Mouse (Mus musculus): ENCODE measurements at regions not wholly inside any gene's neighbourhood (a gene's known extent, or its start where the extent isn't known, plus 50 kb on each side); places are given as distances from the start of the nearest gene placed in this dataset.

GRCm38 (mm10) chr3:57228400-57228799 lies 73.4 kb downstream of the Tm4sf1 start:
- DNase-seq (ENCODE audit: low spot score in 2 of 2) = no peak

DNA sequence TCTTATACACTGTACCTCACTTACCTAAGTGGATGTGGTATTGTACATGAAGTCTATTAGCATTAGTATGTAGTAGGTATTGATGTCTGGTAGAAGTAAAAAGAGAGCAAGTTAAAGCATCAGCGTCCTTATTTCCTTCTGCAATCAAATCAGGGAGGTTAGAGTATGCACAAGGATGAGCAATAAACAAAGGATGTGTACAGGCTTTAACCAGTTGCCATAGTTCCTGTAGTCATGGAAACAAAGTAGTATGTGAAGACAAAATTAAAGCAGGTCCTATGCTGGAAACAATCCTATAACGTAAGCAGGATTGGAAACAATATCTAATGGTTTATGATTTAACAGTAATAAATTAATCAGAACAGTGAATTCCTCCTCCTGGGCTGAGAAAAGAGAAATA lies 78.0 kb downstream of the Tm4sf1 start:
- no peak for DNase-seq (ENCODE audit: low spot score in 2 of 2)

GRCm38 (mm10) chr3:57222318-57222914 lies 79.4 kb downstream of the Tm4sf1 start:
- DNase-seq (ENCODE audit: low spot score in 2 of 2) = no peak

- no peak for DNase-seq (ENCODE audit: low spot score in 2 of 2)
Measured at GRCm38 (mm10) chr3:57218431-57218830, 83.4 kb downstream of the Tm4sf1 start.

DNA sequence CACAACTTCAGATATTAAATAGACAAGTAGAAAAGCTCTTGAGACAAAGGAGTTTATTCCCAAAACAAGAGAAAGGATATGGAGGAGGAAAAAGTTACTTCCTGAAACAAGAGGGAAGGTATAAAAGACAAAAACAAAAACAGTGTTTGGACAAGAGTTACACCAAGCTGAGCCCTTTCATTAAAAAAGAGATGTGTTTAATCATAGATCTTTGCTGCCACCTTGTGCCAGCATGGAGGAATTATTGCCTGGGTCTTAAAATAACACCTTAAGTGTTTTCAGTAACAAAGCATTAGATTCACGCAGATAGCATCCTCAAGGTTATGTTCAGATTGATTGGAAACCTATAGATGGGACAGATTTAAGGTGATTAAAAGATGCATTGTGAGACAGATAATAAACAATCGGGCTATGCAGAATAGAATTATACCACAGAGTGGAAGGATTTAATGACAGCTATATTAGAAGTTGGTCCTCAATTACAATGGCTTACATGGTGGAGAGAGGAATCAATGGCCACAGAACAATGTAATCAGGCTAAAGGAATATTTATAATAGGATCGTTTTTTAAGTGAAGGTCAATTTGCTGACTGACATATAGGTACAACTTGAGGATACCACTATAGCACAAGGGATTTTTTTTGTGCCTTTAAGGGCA lies 97.6 kb downstream of the Tm4sf1 start:
- DNase-seq (ENCODE audit: low spot score in 2 of 2) = peak; percentile 45 to 64

- no peak for DNase-seq (ENCODE audit: low spot score in 2 of 2)
Measured at GRCm38 (mm10) chr3:57203418-57203817, 98.4 kb downstream of the Tm4sf1 start.

DNA sequence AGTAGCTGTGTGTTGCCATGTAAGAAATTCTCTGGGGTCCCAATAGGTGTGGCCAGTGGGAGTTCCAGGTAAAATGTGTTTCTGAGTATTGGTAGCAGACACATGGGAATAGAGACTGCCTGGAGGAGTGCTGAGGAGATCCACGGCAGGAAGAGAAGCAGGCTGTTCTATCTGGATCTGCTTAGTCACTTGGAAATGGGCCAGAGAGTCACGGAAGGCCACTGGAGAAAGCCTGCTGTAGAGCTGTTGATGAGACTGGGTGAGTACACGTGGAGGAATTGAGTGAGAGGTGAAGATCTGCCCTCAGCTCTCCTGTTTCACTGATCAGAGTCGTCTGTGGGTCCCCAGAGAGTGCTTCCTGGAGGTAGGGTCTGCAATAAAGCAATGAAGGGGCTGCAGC lies 120.2 kb downstream of the Tm4sf1 start:
- no peak for DNase-seq (ENCODE audit: low spot score in 2 of 2)

- DNase-seq (ENCODE audit: low spot score in 2 of 2) = no peak
Measured at GRCm38 (mm10) chr3:57153177-57153948, 148.4 kb downstream of the Tm4sf1 start.

DNA sequence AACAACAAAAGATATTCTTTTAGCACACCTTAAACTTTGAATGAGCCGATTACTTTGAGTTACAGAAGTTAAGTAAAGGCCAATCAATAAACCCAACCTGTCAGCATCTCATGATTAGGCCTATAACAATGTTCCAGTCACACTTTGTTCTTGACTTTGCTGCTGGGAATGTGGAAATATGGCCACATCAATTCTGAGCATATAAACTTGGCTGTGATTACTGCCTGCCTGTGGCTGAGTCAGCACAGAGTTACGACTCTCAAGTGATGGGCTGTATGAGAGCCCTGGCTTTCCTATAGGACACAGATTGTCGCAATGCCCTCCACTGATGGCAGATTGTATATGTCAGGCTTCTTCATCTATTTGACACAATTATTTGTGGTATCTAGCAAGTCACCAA lies 152.6 kb downstream of the Tm4sf1 start:
- no peak for DNase-seq (ENCODE audit: low spot score in 2 of 2)

- DNase-seq (ENCODE audit: low spot score in 2 of 2) = no peak
Measured at GRCm38 (mm10) chr3:57136847-57137246, 164.9 kb downstream of the Tm4sf1 start.

- no peak for DNase-seq (ENCODE audit: low spot score in 2 of 2)
Measured at GRCm38 (mm10) chr3:57128606-57129005, 173.2 kb downstream of the Tm4sf1 start.

GRCm38 (mm10) chr3:57125792-57126485 lies 175.8 kb downstream of the Tm4sf1 start:
- no peak for DNase-seq (ENCODE audit: low spot score in 2 of 2)

GRCm38 (mm10) chr3:57118016-57118415 lies 183.8 kb downstream of the Tm4sf1 start:
- no peak for DNase-seq (ENCODE audit: low spot score in 2 of 2)

DNA sequence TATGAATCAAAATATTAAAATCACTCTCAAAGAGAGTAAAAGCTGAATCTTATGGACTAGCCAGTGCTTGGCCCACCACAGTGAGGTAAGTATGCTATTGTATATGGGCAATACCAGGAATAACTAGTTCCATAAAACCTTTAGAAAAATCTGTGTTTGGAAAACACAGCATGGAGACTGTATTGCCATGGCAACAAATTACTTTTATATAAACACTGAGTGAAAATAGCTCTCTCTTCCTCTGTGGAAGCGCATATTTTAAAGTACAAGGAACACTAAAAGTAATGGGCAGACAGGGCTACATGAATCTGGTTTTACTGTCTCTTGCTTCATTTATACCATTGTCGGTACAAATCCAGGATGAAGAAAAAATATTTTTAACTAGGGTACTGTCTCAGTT lies 199.5 kb downstream of the Tm4sf1 start:
- no peak for DNase-seq (ENCODE audit: low spot score in 2 of 2)

DNA sequence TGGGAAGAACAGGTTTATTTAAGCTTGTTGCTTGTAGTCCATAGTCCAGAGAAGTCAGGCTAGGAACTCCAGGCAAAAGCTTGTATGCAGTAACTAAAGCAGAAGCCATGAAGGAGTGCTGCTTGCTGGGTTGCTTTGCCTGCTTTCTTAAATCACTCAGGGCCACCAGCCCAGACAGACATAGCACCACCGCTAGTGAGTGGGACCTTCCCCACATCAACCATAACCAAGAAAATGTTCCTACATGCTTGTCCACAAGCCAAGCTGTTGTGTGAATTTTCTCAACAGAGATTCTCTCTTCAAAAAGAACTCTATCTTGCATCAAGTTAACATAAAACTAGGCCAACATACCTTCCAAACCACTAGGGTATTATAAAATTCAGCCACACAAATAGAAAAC lies 201.3 kb downstream of the Tm4sf1 start:
- no peak for DNase-seq (ENCODE audit: low spot score in 2 of 2)

GRCm38 (mm10) chr3:57094936-57095335 lies 206.9 kb downstream of the Tm4sf1 start:
- no peak for DNase-seq (ENCODE audit: low spot score in 2 of 2)

GRCm38 (mm10) chr3:57093201-57093940 lies 208.4 kb downstream of the Tm4sf1 start:
- no peak for DNase-seq (ENCODE audit: low spot score in 2 of 2)

- no peak for DNase-seq (ENCODE audit: low spot score in 2 of 2)
Measured at GRCm38 (mm10) chr3:57074516-57074915, 227.3 kb downstream of the Tm4sf1 start.

GRCm38 (mm10) chr3:57073962-57074506 lies 227.8 kb downstream of the Tm4sf1 start:
- no peak for DNase-seq (ENCODE audit: low spot score in 2 of 2)

- no peak for DNase-seq (ENCODE audit: low spot score in 2 of 2)
Measured at GRCm38 (mm10) chr3:57033021-57033420, 268.8 kb downstream of the Tm4sf1 start.

DNA sequence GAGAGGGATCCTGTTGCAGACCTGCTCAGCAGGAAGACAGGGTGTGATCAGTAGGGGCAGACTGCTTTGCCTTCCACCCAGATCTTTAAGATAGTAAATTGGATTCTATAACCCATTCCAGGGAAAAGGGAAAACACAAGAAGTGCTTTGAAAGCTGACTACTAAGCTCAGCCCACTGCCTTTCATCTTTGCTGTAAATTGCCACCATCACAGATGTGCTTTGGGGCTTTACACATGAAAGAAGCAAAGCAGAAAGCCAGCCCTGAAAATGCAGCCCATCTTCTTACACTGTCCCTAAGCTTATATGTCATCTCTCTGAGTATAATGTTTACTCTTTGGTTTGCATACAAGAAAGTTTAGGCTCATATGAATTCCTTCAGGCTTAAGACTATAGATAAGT lies 283.6 kb downstream of the Tm4sf1 start:
- DNase-seq (ENCODE audit: low spot score in 2 of 2) = no peak

Measured in left cerebral cortex, adult 18-20 months (tissue).